Mouse (Mus musculus): Measurements from ENCODE around the gene Srrd.
"Not testable (repeated sequence)": the region's sequence is repeated elsewhere in the genome, so short reads cannot be mapped to it uniquely, and the experiment has no call there.

The Srrd gene

DNA sequence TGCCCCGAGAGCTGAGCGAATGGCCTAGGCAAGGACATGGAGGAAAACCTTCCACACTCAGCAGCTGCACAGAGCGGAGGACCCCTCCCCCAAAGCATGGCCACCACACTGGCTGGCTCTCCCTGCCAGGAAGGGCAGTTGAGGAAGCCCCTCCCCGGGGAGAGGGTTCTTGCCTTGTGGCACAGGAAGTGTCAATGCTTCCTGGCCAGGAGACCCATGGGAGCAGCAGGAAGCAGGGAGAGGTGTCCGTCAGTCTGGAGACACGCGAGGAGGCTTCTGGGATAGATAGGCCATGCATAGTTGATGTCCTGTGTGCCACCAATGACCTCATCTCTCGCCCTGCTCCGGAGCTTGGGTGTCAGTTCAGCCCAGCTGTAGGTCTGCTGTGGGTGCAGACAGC lies 13.5 kb upstream of the Srrd start:
- no peak for DNase-seq (ENCODE audit: low spot score)

DNA sequence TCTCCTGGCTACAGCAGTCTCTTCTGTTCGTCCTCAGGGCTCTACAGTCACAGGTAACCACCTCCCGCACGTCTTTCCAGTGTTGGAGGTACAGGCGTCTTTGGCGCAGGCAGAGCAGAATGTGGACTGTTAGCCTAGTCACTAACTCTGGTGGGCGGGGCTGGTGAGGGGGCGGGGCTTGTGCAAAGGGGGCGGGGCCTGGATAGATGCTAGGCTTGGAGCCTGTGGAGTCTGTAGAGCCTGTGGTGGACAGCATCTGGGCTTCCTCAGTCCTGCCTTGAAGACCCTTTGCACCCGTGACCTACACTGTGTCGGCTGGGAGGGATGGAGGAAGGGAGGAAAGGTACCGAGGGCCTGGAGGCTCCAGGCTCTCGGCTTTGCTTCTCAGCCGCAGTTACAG lies 13.1 kb upstream of the Srrd start, which contains the start of gene Gm6583:
TSS of gene Gm6583 (minus strand) at position 124 of the 400 bp plus-strand sequence.
- DNase-seq (ENCODE audit: low spot score), result no peak

DNA sequence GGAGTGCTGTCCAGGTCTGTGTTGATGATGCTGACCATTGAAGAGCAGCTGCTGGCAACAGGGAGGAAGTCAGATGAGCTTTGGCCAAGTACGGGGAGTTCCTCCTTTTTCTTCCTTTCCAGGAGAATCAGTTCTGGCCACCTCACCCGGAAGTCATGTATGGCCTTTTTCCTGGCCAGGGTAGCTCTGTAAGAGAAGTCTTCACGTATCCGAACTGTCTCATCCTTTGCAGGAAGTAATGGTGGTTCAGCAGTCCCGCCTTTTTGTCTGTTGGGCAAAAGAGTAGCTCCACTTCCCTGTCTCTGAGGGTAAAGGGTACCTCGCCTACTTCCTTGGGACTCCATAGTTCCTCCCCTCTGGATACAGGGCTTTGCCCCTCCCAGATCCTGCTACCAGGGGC lies 12.7 kb upstream of the Srrd start:
- no peak for DNase-seq (ENCODE audit: low spot score)

DNA sequence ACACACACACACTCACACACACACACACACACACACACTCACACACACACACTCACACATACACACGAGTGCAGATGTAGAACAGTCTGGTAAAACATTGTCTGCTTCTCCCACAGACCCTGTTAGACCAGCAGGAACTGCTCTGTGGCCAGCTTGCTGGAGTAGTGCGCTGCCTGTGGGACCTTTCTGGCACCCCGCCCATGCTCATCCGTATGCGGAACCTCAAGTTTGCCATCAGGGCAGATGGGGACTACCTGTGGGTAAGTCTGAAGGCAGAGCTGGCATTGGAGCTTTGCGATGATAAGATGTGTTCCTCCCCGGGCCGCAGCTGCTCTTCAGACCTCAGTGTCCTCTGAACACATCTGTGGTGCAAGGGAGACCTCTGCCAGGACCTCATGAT lies 6.3 kb upstream of the Srrd start:
- no peak for DNase-seq (ENCODE audit: low spot score)

DNA sequence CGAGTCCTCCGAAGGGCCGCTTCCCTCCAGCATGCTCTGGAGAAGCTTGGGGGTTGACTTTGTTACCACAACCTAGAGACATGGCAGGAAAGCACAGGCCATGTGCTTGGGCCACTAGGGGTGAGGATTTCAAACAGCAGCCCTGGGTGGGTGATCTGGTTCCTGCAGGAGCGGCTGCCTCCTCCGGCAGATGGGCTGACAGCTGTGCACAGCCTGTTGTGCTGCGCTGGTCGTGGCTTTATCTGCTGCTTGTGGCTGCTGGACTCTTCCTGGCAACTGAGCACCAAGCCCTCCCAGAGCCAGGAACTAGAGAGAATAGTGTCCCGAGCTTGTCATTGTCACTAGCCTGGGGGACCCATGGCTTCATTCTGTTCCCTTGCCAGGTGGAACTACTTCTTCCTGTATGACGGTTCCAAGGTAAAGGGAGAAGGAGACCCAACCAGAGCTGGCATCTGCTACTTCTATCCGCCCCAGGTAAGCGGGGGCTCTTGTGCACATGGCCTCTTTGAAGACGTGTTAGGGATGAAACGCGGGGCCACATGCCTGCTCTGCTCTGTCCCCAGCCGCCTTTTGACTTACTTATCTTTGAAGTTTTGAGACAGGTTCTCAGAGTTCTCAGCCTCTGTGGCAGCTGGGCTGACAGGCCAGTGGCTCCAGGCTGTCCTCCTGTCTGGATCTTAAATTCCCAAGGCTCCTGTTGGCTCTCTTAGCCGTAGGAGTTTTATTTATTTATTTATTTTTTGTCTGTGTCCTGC lies 3.5 kb upstream of the Srrd start:
- no peak for DNase-seq (ENCODE audit: low spot score)

DNA sequence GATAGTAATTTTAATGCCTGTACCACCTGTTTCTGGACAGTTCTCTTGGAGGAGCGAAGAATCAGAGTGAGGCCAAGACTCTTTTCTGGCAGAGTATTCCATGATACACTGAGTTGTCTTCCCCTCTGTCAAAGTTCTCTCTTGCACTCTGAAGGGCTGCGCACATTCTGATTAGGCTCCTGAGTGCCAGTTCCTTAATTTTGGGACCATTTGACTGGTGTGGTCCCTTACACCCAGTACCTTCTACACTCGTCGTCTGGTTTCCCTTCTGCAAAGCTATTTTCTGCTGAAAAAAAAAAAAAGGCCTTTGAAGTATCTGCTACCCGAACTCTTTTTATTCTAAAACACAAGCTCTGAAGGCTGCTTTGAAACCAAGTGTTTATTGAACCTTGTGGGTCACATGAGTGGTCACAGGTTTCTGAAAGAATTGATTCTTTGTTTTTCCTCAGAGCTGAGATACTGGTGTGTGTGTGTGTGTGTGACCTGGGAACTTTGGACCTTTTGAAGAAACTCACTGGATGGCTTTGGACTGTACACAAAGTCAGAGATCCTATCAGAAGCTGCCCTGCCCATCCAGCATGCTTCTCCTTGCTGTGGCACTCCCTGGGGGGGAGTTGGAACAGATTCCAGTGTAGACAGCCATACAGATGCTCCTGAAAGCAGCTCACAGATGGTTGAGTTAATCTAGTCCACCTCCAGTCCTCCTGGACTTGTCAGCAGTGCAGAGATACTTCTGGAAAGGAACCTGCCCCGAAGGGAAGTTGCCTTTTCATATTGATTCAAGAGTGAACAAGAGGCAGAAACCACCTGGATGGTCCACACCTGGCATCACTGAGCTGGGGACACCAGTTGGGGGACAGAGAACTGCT lies 1.5 kb upstream of the Srrd start:
- DNase-seq (ENCODE audit: low spot score), result peak; percentile 70

DNA sequence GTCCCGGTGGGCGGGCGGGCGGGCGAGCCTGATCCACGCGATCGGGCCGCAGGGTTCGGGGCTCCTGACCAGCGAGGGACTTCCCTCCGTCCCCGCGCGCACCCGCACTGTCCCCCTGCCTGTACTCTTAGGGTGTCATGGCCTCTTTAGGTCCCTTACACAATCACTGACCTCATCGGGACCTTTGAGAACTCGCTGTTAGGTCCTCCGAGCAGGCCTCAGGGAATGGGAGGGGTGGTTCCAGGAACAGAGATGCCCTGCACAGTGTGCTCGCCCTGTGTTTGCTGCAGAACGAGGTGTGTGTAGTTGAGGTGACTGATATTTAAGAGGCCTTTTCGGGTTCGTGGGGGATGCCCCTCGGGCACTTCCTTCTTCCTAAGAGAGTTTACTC lies 360 bp upstream of the Srrd start:
- DNase-seq (ENCODE audit: low spot score), result peak; percentile 45

DNA sequence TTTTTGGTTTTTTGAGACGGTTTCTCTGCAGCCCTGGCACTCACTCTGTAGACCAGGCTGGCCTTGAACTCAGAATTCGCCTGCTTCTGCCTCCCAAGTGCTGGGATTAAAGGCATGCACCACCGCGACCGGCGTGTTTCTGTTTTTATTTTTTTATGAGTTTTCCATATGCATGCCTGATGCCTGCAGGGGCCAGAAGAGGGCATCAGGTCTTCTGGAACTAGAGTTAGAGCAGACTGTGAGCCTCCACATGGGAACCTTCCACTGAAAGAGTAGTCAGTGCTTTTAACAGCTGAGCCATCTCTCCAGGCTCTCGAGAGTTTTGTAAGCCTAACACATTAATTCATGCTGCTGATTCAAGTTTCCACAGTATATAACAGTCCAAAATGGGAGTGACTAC lies 3.6 kb downstream of the Srrd start:
- DNase-seq (ENCODE audit: low spot score), result no peak

DNA sequence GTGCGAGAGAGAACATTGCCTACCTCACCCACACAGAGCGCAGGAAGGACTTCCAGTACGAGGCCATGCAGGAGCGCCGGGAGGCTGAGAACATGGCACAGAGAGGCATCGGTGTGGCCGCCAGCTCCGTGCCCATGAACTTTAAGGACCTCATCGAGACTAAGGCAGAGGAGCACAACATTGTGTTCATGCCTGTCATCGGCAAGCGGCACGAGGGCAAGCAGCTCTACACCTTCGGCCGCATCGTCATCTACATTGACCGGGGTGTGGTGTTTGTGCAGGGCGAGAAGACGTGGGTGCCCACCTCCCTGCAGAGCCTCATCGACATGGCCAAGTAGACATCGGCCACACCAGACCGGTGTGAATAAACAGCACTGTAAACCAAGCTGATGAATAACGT lies 5.8 kb downstream of the Srrd start:
- DNase-seq (ENCODE audit: low spot score), result no peak

DNA sequence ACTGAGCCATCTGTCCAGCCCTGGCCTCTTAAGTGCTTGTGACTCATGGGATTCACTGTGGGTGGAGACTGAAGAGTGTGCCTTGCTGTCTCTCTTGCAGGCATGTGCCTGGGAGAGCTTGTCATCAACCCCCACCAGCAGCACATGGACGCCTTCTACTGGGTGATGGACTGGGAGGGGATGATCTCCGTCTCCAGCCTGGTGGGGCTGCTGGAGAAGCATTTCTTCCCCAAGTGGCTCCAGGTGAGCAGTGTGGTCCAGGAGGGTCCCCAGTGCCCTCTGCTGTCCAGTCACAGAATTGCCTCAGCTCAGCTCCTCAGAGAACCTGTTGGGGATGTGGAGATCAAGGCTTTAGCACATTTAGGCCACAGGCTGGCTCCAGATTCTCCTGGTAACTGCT lies 7.4 kb downstream of the Srrd start:
- DNase-seq (ENCODE audit: low spot score), result peak; percentile 56

DNA sequence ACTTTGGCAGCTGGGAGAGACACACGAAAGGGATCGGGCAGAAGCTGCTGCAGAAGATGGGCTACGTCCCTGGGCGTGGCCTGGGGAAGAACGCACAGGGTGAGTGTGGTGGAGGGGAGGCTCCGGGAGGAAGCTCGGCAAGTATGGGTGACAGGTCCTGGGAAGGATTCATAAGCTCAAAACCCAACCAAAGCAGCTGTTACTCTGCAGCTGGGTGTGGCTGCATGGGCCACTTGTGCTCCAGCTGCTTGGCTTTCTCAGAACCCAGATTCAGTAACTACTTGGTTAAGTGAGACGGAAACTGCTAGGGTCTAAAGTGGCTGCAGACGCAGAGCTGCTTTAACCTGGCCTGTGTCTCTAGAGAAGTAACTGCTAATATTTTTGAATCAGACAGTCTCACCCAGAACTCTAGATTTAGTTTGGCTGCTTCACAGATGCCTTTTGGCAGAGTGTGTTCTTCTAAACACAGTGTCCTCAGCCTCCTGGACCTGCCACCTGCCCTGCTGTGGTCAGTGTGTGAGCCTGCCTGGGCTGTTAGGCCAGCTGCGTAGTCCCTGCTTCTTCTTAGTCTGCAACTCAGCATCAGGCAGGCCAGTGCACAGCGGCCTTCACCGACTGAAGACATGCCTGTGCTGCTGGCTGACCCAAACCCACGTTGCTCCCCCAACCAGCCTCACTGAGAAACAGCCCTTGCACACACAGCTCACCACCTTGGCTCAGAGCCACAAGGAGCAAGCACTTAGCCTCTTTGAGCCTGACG lies 12.9 kb downstream of the Srrd start:
- DNase-seq (ENCODE audit: low spot score), result no peak

DNA sequence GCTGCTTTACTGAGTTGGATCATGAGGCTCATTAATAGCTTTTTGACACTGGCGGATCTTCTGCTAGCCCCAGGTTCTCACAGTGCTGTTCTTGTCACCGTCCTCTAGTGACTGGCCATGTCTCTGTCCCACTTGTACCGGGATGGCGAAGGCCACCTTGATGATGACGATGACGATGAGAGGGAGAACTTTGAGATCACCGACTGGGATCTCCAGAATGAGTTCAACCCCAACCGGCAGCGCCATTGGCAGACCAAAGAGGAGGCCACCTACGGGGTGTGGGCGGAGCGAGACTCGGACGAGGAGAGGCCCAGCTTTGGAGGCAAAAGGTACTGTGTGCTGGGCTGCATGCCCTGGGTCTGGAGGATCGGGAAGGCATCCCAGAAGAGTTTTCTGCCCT lies 15.0 kb downstream of the Srrd start:
- DNase-seq (ENCODE audit: low spot score), result no peak

DNA sequence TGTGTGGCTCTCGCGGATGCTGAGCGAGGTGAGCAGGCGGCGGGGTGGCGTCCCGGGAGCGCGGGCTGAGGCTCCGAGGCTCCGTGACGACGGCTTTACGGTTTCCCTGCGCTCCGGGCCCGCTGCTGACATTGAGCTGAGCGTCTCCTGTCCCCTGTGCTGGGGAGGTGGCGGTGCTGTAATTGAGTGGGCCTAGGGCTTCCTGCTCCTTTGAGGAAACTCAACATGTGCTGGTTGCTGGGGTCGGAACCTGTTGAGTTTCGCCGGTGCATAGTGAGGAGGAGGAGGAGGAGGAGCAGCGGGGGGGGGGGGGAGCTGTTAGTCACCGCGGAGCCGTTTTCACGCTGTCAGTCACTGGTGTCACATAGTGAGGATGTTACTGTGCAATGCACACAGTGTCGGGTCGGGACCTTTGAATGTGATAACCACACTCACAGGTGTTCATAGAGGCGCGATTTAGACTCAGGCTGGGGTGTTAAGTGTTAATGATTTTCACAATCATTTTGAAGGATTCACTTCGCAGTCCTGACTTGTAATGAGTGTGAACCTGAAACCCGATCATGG lies 16.3 kb downstream of the Srrd start:
- no peak for DNase-seq (ENCODE audit: low spot score)

DNA sequence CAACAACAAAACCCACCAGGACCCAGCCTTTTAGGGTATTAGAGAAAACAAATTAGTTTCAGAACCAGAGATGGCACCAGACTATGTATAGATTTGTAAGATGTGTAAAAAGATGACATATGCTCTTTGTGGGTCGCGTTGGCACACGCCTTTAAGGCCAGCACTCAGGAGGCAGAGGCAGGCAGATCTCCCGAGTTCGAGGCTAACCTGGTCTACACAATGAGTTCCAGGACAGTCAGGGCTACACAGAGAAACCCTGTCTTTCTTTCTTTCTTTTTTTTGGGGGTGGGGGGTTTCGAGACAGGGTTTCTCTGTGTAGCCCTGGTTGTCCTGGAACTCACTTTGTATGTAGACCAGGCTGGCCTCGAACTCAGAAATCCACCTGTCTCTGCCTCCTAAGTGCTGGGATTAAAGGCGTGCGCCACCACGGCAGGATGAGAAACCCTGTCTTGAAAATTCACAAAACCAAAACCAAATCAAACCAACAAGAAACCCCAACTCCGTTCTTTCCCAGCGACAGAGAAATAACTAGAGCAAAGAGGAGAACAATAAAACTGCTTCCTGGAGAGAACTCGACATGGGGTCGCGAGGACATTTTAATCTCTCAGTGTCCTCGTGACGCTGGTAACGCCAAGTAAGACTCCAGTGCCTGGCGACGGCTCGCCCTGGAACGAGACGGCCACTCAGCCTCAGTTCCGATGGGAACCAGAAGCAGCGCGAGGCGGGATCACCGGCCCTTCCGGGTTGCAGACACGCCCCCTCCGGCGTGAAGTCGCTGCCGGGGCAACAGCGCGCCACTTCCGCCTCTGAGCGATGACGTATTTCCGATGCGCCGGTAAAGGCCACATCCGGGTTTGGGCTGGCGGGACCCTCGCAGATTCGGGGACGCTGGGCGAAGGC lies 17.0 kb downstream of the Srrd start, which contains the start of gene Tfip11:
TSS of gene Tfip11 (plus strand) at position 813 of the 900 bp plus-strand sequence.
- DNase-seq (ENCODE audit: low spot score), result peak; percentile 96

DNA sequence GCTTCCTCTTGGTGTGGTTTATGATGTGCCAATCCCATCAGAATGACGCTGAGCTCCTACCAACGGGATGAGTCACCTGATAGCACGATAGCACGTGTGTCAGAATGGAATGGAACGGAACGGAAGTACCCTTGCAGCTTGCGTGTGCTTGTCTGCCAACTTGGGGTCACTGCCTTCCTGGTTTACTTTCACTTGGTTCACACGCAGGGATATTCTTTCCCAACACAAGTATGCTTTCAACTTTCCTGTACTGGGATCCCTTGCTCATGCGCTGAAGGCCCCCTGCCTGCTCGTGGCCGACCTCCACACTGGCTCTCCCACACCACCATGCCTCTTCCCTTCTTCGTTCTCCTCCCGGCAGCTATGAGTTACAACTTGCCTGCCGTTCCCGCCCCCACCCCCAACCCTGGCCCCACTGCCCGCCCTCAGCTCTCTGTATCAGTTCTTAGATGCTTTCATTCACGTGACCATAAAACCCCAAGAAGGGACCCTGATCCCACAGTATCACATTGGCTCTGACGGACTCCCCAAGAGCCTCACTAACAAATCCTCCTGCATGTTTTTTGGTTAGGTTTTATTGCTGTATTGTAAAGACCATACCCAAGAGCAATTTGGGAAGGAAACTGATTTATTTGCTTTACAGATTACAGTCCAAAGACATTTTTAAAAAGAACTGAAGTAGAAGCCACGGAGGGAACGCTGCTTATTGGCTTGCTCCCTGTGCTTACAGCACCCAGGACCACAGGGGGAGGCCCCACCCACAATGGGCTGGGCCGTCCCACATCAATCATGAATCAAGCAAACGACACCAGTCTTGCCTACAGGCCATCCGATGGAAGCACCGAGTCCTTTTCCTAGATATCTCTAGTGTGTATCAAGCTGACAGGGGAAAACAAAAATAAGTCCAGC lies 17.9 kb downstream of the Srrd start:
- no peak for DNase-seq (ENCODE audit: low spot score)

DNA sequence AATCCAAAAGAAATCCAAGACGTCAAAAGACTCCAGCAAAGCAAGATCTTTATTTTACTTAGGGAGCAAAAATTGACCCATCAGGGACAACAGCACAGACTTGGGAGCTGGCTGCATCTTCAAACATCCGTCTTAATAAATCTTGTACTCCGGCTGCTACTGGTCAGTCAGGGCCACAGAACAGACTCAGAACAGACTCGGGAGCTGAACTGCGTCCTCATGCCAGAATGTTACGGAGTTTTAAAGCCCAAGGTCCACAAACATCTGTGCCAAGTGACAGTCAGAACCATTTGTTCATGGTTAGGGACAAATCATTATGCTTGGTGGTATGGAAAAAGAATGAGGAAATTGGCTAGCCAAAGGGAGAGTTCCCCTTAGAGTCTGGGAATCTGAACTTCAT lies 19.6 kb downstream of the Srrd start:
- no peak for DNase-seq (ENCODE audit: low spot score)

DNA sequence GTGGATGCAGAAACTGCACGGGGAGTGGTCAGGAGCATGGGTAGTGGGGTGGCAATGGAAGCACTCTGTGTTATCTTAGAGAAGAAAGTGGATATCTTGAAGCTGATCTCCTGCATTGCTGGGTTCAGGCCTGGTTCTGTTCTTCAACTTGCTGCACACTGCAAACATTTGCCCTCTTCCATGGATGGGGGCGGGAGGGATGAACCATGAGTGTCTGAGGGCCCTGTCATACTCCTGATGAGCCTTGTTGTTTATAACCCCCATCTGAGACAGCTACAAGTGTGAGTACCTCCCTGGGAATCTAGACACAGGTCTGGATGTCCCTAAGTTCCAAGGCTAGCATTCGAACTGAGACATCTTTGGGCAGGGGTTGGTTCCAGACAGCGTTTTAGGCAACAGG lies 21.5 kb downstream of the Srrd start:
- DNase-seq (ENCODE audit: low spot score), result no peak

DNA sequence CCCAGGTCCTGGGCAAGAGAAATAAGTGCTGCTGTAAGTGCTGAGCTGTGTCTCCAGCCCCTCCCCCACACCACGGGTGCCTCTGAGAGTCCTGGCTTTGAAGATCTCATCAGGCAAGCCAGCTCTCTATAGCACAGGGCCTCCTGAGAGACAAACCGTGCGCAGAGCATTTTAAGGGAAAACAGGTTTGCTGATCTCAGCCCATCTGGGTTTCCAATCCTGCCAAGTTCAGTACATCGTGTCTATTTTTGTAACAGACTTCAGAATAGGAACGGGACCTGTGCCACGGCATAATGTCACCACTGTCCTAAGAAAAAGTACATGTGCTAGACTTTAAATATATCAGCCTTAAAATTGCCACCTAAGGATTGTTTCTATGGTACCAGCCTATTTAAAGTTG lies 21.9 kb downstream of the Srrd start:
- peak; percentile 87 for DNase-seq (ENCODE audit: low spot score)

DNA sequence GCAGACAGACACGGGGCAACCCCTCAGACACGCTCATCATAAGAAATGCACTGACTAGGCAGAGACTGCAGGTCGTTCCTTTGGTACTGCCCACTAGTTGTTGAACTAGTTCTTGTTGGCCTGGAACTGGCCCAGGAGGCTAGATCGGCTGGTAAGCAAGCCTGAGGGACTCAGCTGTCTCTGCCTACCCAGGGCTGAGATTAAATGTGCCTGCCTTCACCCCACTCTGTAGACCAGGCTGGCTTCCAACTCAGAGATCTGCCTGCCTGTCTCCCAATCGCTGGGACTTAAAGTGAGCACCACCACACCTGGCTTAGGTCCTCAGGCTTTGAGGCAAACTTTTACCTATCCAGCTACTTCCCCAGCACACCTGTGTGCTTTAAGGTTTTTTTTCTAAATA lies 22.5 kb downstream of the Srrd start:
- no peak for DNase-seq (ENCODE audit: low spot score)

DNA sequence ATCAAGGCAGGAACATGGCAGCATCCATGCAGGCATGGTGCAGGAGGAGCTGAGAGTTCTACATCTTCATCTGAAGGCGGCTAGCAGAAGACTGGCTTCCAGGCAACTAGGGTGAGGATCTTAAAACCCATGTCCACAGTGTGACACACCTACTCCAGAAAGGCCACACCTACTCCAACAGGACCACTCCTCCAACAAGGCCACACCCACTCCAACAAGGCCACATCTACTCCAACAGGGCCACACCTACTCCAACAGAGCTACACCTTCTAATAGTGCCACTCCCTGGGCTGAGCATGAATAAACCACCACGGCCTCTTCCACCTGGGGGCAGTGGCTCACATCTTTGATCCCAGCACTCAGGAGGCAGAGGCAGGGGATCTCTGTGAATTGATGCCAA lies 23.5 kb downstream of the Srrd start:
- DNase-seq (ENCODE audit: low spot score), result not testable (repeated sequence)
